Mouse (Mus musculus) kidney, adult 2 months (tissue): ENCODE results near the gene 9530068E07Rik.

ENCODE experiments used
- CTCF ChIP-seq: fragments of 200-500 bp; conservative IDR thresholded peaks from 2 replicates; pipeline ENCODE4 v1.5.1; 2011; ENCODE audit warnings: low read depth, mild to moderate bottlenecking, control low read depth, low read length, moderate library complexity, mixed read lengths; ENCODE audit not compliant: insufficient read depth, insufficient read length
- POLR2A ChIP-seq: fragments of 200-500 bp; IDR thresholded peaks from one replicate; pipeline ENCODE4 v1.6.1; 2011; ENCODE audit warnings: low read depth, low read length, control low read depth

DNA sequence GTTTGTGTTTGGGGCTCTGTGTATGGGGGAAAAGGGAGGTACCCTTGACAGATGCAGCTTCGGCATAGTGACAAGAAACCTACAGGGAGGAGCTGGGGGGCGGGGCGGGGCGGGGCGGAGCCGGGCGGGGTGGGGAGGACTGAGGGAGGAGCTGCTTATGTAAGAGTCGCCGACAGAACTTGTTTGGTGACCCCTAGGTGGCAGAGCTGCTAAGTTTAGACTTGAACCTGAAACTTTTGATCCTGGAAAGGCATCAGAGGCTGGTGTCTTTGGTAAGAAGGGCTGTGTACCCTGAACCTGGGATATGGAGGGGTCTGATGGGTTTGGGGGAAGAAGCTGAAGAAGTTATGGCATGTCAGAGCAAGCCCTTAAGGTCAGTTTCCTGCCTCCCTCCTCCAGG is 45.3 kb upstream of the 9530068E07Rik start:
- TF ChIP-seq CTCF, result peak; percentile 41
- no peak for TF ChIP-seq POLR2A
